Mouse (Mus musculus) gastrocnemius, adult 18-20 months (tissue): ENCODE results near the gene Frzb. TPM values are rescaled to one million over a fixed set of nuclear protein-coding genes. Genes with fewer than 3 reads are reported as not detected.

Experiments
- DNase-seq: peaks from one replicate; pipeline ENCODE4 v3.0.0; 2021; ENCODE audit warnings: low spot score
- total RNA-seq, 2 experiments: library from RNA; stranded (reverse); gene quantifications; 2 replicates each; pipeline ENCODE4 v1.2.3; 2021

Gene Frzb
- total RNA-seq, 2 experiments from 2014 or later = 8.9 to 14.5 TPM

- DNase-seq = no peak
These were observed 16.9 kb downstream of the Frzb start for GRCm38 (mm10) chr2:80430357-80431053.

GRCm38 (mm10) chr2:80423116-80423515, 24.3 kb downstream of the Frzb start:
- no peak for DNase-seq

- DNase-seq = no peak
These were observed 25.4 kb downstream of the Frzb start for GRCm38 (mm10) chr2:80421990-80422389.

- DNase-seq = no peak
These were observed 31.1 kb downstream of the Frzb start for GRCm38 (mm10) chr2:80416286-80416685.

GRCm38 (mm10) chr2:80414387-80414786, 33.0 kb downstream of the Frzb start:
- DNase-seq = no peak

GRCm38 (mm10) chr2:80413124-80413523, 34.3 kb downstream of the Frzb start:
- DNase-seq = no peak

GRCm38 (mm10) chr2:80409893-80410574, 37.4 kb downstream of the Frzb start:
- no peak for DNase-seq

- no peak for DNase-seq
These were observed 42.7 kb downstream of the Frzb start for GRCm38 (mm10) chr2:80404770-80405169.

GRCm38 (mm10) chr2:80398595-80399099, 48.8 kb downstream of the Frzb start:
- DNase-seq = no peak

- no peak for DNase-seq
These were observed 50.6 kb downstream of the Frzb start for GRCm38 (mm10) chr2:80396864-80397263.

- no peak for DNase-seq
These were observed 51.4 kb downstream of the Frzb start for GRCm38 (mm10) chr2:80396057-80396456.

GRCm38 (mm10) chr2:80388341-80388740, 59.1 kb downstream of the Frzb start:
- DNase-seq = no peak

GRCm38 (mm10) chr2:80387668-80388067, 59.8 kb downstream of the Frzb start:
- no peak for DNase-seq

GRCm38 (mm10) chr2:80386255-80386654, 61.2 kb downstream of the Frzb start:
- DNase-seq = no peak

- no peak for DNase-seq
These were observed 63.0 kb downstream of the Frzb start for GRCm38 (mm10) chr2:80384447-80384846.

GRCm38 (mm10) chr2:80379848-80380247, 67.6 kb downstream of the Frzb start:
- peak; percentile 47 for DNase-seq

- DNase-seq = no peak
These were observed 72.5 kb downstream of the Frzb start for GRCm38 (mm10) chr2:80374892-80375291.

GRCm38 (mm10) chr2:80371458-80371857, 76.0 kb downstream of the Frzb start:
- DNase-seq = no peak

Other genes starting within 250 kb of the Frzb start
- not detected for gene Prdx6b, start 155.2 kb downstream of the Frzb start, total RNA-seq
- gene Dnajc10, start 132.2 kb downstream of the Frzb start, total RNA-seq = 10 to 100 TPM; 21.6 to 22.2 TPM
- gene Nckap1, start 133.8 kb upstream of the Frzb start, total RNA-seq = 10 to 100 TPM; 39.8 to 45.3 TPM
- gene Dusp19, start 169.4 kb upstream of the Frzb start, total RNA-seq = 10 to 100 TPM; 10.6 to 10.8 TPM
- gene Nup35, start 169.6 kb upstream of the Frzb start, total RNA-seq = 1 to 10 TPM; 8.6 to 9.1 TPM